Mouse (Mus musculus) ES-E14 (cell line): ENCODE results near the gene Heatr3. TPM values are rescaled to one million over a fixed set of nuclear protein-coding genes. Genes with fewer than 3 reads are reported as not detected.

Experiments
- DNase-seq: peaks from one replicate; pipeline ENCODE4 v3.0.0-alpha.2; 2013; ENCODE audit warnings: low read depth, low spot score
- H3K27ac ChIP-seq: 2 replicates; pipeline ENCODE4 v1.5.1; 2012; ENCODE audit warnings: low read depth, mild to moderate bottlenecking, low read length, moderate library complexity, mixed read lengths; ENCODE audit not compliant: poor library complexity, insufficient read depth, severe bottlenecking
- H3K36me3 ChIP-seq: 2 replicates; pipeline ENCODE4 v1.6.1; 2012; ENCODE audit warnings: mild to moderate bottlenecking, low read length, moderate library complexity, mixed read lengths; ENCODE audit not compliant: control insufficient read depth, poor library complexity, insufficient read depth, severe bottlenecking
- H3K4me1 ChIP-seq, 2 experiments: fragments of 150-350 bp in 1 of 2; sonication (generic) in 1 of 2; 2 replicates each; pipeline ENCODE4 v1.6.1; 2012; ENCODE audit warnings: low read length in 2 of 2, mild to moderate bottlenecking in 1 of 2, mixed read lengths in 1 of 2; ENCODE audit not compliant: control insufficient read depth in 2 of 2, insufficient read depth in 2 of 2, poor library complexity in 1 of 2
- H3K4me3 ChIP-seq, 2 experiments: fragments of 150-350 bp in 1 of 2; sonication (generic) in 1 of 2; 2 replicates each; pipeline ENCODE4 v1.5.1; 2012; ENCODE audit warnings: low read length in 2 of 2, low read depth in 1 of 2, mild to moderate bottlenecking in 1 of 2, mixed read lengths in 1 of 2; ENCODE audit not compliant: insufficient read depth in 1 of 2, poor library complexity in 1 of 2, severe bottlenecking in 1 of 2
- H3K9ac ChIP-seq: 2 replicates; pipeline ENCODE4 v1.6.1; 2012; ENCODE audit warnings: low read depth, mild to moderate bottlenecking, low read length, mixed read lengths; ENCODE audit not compliant: poor library complexity, insufficient read depth, severe bottlenecking
- H3K9me3 ChIP-seq: fragments of 150-350 bp; sonication (generic); 2 replicates; pipeline ENCODE4 v1.6.1; 2012; ENCODE audit warnings: low read depth, mild to moderate bottlenecking, low read length; ENCODE audit not compliant: control insufficient read depth, insufficient read depth
- CHD2 ChIP-seq: IDR thresholded peaks from 2 replicates; pipeline ENCODE4 v1.6.1; 2014; ENCODE audit warnings: mild to moderate bottlenecking, low read depth, low read length, inconsistent platforms
- HCFC1 ChIP-seq: IDR thresholded peaks from 2 replicates; pipeline ENCODE4 v1.6.1; 2012; ENCODE audit warnings: low read length, inconsistent platforms, borderline replicate concordance; ENCODE audit not compliant: insufficient read depth
- MAFK ChIP-seq: IDR thresholded peaks from 2 replicates; pipeline ENCODE4 v1.6.1; 2014; ENCODE audit warnings: mild to moderate bottlenecking, low read depth, low read length, inconsistent platforms; ENCODE audit not compliant: insufficient read depth
- ZC3H11A ChIP-seq: IDR thresholded peaks from 2 replicates; pipeline ENCODE4 v1.6.1; 2012; ENCODE audit warnings: low read depth, mild to moderate bottlenecking, inconsistent platforms, low read length, borderline replicate concordance
- ZNF384 ChIP-seq: IDR thresholded peaks from 2 replicates; pipeline ENCODE4 v1.6.1; 2012; ENCODE audit warnings: low read depth, low read length, inconsistent platforms
- in situ Hi-C, 2 experiments: fragments of 600-800 bp; cut with MboI; formaldehyde crosslinking; loops; one replicate each; pipeline ENCODE4 v1.15.1; 2025; ENCODE audit warnings: low sequenced_read_pairs in 2 of 2, inconsistent platforms in 1 of 2; ENCODE audit not compliant: unreplicated experiment in 2 of 2
- total RNA-seq: library from RNA; depleted of rRNA; stranded (reverse); fragments of 300-350 nt; gene quantifications from 2 replicates; pipeline ENCODE4 v1.2.3, GENCODE M21; 2012

Gene Heatr3
- total RNA-seq, 1 experiment: 55.5 TPM

- H3K4me1 ChIP-seq: no peaks in the 10 kb centered on the region
- no peak overlapping the region for H3K4me3 ChIP-seq
- no peak overlapping the region for H3K9ac ChIP-seq
- peaks cover 19% of the 10 kb centered on the region for H3K36me3 ChIP-seq
- H3K9me3 ChIP-seq: no peaks in the 10 kb centered on the region
- H3K27ac ChIP-seq: no peak overlapping the region
- in situ Hi-C loops: no loop called here
- DNase-seq: no peak
- TF ChIP-seq CHD2 (no peak), MAFK (no peak), ZNF384 (no peak), ZC3H11A (no peak)
Measured at GRCm38 (mm10) chr8:88129397-88129796, 8.3 kb upstream of the Heatr3 start.

GRCm38 (mm10) chr8:88130754-88131317, 6.8 kb upstream of the Heatr3 start:
- Histone ChIP-seq H3K4me3 (no peak overlapping the region), H3K36me3 (peaks cover 19% of the 10 kb centered on the region), H3K9ac (no peak overlapping the region), H3K9me3 (no peaks in the 10 kb centered on the region), H3K4me1 (no peaks in the 10 kb centered on the region), H3K27ac (no peak overlapping the region)
- TF ChIP-seq ZC3H11A: no peak
- no peak for TF ChIP-seq ZNF384
- no peak for TF ChIP-seq CHD2
- no peak for TF ChIP-seq MAFK
- TF ChIP-seq HCFC1: no peak
- in situ Hi-C loops: no loop called here
- no peak for DNase-seq

DNA sequence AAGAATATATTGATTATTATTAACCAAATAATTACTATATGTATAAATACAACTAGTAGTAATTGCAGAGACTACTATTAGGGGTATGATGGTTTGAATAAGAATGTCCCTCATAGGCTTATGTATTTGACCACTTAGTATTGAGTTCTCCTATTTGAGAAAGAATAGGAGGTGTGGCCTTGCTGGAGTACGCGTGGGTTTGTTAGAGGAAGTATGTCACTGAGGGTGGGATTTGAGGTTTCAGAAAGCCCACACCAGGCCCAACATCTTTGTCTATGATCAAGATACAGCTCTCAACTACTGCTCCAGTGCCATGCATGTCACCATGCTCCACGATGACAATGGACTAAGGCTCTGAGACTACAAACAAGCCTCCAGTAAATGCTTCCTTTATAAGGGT, 1.6 kb downstream of the Heatr3 start:
- no peak overlapping the region for H3K9ac ChIP-seq
- no peak for DNase-seq
- H3K4me3 ChIP-seq: no peak overlapping the region
- H3K36me3 ChIP-seq: peaks cover 6% of the 10 kb centered on the region
- no peak overlapping the region for H3K27ac ChIP-seq
- in situ Hi-C loops: no loop called here
- TF ChIP-seq ZNF384: no peak
- no peaks in the 10 kb centered on the region for H3K9me3 ChIP-seq
- peaks cover 3 to 4% of the 10 kb centered on the region in 2 experiments; a peak in 3 of 4 replicates for H3K4me1 ChIP-seq

DNA sequence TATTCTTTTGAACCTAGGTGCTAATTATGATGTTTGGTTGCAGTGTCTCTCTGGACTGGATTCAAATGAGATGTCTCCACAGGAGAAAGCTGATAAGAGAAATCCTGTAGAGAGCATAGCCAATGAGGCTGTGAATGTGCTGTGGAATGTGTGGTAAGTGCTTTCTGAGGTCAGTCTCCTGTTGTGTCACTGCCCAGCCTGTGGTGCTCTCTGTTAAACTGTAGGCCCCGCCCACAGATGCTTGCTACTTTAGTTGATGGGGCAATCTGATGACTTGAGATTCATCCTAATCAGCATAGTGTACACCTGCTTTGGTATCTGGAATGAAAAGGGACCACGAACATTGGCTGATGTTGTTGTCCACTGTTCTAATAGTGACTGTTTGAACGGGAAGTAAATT, 4.0 kb downstream of the Heatr3 start:
- Histone ChIP-seq H3K9me3 (no peaks in the 10 kb centered on the region), H3K4me3 (no peak overlapping the region), H3K4me1 (peaks cover 3 to 4% of the 10 kb centered on the region in 2 experiments; a peak in 3 of 4 replicates), H3K36me3 (peaks cover 8% of the 10 kb centered on the region), H3K27ac (no peak overlapping the region), H3K9ac (no peak overlapping the region)
- no peak for DNase-seq
- no peak for TF ChIP-seq ZC3H11A
- TF ChIP-seq MAFK: no peak
- no peak for TF ChIP-seq ZNF384
- no peak for TF ChIP-seq HCFC1
- TF ChIP-seq CHD2: no peak
- in situ Hi-C loops: no loop called here

GRCm38 (mm10) chr8:88144041-88144440, 6.4 kb downstream of the Heatr3 start:
- no peak for DNase-seq
- no peak overlapping the region for H3K27ac ChIP-seq
- H3K9ac ChIP-seq: no peak overlapping the region
- H3K9me3 ChIP-seq: no peaks in the 10 kb centered on the region
- peaks cover 0 to 2% of the 10 kb centered on the region in 2 experiments; a peak in 2 of 4 replicates for H3K4me1 ChIP-seq
- H3K4me3 ChIP-seq: no peak overlapping the region
- in situ Hi-C loops: no loop called here
- H3K36me3 ChIP-seq: peaks cover 8% of the 10 kb centered on the region
- TF ChIP-seq ZC3H11A (no peak), HCFC1 (no peak), CHD2 (no peak), ZNF384 (no peak), MAFK (no peak)
